Mouse (Mus musculus) thymus, adult 18-20 months (tissue): ENCODE results near the gene Mier1.
A peak's percentile ranks its signal among the peaks of the same experiment; 100 is the strongest.

Experiments used
- DNase-seq, 2 experiments: peaks; one replicate each; pipeline ENCODE4 v3.0.0; 2022; ENCODE audit warnings: mixed read lengths in 2 of 2

Mier1 gene

DNA sequence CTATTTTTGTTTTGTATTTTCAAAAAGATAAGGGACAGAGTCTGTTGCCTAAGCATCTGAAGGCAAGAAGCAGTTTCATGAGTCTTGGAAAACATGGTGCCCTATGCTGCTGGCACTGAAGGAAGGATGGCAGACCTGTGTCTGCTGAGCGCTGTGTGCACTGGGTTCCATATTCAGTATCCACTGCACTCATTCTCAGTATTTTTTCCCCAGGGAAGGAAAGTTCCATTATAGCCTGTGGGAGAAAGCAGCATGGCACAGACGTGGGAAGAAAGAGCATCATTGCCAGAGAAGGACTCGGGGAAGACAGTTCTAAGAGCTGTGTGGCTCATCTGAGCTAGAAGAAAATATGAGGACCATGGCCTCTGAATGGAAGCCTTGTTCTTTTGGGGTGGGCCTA is 57.1 kb downstream of the Mier1 start:
- no peak for DNase-seq

DNA sequence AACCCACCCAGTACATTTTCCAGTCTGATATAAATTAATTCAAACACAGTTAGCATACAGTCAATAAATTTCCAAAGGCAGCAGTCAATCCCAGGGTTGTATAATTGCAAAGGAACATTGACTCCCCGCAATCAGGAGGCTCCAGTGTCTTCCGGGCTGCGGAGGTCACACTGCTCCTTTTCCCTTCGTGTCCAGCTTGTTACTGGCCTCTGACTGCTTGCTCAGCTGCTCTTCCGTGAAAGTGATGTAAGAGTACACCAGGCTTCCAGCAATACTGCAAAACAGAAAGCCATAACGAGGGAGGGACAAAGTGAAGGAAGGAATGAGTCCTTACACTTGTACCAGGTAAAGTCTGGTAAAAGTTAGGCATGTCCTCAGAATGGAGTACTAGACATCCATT is 59.3 kb downstream of the Mier1 start:
- no peak for DNase-seq

DNA sequence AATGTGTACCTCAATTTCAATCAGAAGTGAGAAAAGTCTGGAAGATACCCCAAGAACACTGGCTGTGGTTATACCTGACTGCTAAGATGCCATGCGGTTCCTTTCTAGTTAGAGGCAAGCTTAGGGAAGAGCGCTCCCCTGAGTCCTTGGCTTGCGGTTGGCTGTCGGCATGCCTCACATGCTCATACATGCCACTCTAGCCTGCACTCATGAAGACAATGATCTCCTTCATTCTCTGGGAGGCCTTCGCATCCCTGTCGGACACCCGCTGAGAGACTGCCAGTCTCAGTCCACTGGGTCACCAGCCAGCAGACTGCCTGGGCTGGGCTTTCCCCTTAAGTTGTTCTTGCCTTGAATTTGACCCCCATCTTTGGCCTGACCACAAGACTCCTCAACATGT is 59.8 kb downstream of the Mier1 start:
- DNase-seq, result no peak

DNA sequence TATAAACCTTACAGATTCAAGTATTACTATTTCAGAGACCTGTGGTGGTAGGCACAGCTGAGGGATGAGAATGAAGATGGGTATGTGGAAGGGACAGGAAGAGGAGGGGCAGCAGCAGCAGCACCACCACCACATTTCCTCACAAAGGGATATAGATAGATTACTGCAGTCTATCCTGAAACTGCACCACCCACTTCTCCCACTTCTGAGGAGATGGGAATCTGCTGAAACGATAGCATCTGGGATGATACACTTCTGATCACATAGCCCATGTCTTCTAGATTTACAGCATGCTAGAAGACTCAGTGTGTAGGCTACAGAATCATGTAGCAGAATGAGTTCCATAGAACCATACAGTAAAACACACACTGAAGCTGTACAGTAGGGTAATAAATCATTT is 63.5 kb downstream of the Mier1 start:
- no peak for DNase-seq

DNA sequence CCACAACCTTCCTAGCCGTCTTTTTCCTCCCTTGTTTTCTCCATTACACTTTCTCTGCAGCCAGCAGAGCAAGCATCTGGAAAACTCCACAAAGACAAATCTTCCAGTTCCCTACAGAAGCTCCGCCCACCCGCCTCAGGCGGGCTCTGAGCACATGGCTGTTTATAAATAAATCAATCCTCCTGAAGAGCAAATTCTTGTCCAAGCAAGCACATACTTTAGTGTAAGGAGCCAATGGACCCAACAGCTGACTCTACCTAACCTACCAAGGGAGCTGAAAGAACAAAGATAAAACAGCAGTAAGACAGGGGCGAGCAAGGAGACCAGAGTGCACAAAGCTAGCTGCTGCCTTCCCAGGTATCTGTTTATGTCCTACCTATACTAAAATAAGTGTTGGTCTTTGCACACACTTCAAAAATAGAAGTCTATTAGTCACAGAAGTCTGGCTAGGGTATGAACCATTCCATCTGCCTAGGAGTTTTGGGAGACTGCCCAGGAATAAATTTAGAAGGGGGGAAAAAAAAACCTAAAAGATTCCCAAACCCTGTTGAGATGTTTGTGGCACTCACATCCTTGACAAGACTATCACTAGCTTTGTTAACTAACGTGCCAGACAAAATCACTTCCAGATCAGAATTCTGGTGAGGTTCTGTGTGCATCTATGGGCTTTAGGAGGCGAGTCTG is 64.6 kb downstream of the Mier1 start:
- DNase-seq, result no peak

DNA sequence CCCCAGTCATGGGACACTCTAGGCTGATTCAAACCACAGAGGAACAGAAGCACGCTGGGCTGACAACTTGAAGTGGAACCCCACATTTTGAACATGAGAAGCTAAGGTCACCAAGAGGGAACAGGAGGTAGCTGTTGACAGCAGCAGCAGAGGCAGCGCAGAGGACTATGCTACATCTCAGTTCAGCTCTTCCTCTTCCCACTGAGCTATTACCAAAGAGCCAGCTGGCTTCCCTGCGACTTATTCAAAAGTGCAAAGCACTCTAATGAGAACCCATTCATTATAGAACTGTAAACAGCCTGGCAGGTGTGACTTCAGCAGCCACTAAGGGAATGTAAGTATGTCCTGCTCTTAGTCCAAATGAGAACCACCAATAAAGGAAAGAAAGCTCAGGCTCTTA is 65.4 kb downstream of the Mier1 start:
- DNase-seq, result no peak

DNA sequence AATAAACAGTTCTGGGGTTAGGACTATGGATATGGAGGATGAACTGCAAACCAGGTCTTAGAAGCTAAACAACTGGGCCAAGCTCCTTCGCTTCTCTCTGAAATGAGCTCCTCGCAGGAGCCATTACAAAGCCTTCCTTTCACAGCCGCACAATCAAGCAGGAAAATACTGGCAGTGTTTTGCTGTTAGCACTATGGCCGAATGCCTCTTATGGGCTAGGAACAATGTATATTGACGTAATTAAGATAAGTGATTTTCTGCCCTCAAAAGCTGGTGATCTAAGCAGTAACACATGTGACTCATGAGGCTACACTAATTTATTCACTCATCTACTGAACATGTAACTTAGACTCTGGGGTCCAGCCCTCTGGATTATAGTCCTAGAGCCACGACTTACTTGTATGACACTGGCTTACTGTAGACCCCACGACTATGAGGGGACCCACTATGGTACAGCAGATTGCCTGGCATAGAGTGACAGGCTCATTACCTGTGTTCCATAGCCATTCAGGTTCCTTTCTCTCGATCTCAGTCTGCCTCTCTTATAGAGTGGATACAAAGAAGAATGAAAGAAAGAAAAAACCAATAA is 66.2 kb downstream of the Mier1 start:
- no peak for DNase-seq

DNA sequence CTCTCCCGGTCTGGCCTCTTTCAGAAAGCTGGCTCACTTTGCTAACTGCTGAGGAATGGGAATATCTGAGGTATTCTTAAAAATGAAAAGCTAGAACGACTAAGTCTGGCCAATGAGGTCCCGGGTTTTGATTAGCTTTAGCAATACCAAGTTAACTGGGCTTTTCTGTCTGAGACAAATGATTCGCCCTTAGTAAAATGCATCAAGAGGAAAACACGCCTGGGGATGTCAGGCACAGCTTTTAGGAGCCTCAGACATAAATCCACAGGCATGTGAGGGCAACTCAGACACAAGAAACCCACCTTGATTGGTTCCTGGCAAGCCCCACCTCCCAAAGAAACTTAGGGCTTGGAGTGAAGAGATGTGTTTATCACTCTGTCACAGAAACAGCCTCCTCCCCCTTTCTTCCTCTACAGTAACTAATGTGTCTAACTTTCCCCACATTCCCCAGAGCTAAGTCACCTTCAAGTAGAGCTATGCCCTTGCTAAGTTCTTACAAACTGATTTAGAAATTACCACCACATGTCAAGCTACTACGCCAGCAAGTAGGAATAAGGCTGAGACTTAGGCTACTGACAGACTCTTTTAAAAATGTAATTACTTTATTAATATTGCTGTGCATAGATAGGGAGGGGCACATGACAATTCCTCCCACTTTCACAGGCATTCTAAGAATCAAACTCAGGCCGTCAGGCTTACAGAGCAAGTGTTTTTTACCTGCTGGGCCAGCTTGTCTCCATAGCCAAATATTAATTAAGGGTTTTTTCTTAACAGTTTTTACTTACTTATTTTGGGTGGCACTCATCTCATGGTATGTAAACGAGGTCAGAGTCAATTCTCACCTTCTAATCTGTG is 74.8 kb downstream of the Mier1 start:
- DNase-seq, result no peak

DNA sequence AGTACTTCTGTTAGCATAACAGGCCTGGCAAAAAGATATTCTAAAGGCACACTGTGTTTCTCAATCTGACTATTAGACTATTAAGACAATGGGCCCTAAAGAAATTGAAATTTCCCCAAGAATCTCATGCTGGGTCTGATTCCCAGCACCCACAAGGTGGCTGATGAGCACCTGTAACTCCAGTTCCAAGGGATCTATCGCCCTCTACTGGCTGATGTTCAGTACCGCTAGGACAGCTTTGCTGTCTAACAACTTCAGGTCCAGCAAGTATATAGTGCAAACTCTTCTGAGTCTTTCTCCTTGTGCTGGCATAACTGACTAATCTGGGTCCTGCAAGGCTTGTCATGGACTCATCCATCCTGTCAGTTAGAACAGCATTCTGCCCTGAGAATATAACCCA is 78.2 kb downstream of the Mier1 start:
- no peak for DNase-seq

DNA sequence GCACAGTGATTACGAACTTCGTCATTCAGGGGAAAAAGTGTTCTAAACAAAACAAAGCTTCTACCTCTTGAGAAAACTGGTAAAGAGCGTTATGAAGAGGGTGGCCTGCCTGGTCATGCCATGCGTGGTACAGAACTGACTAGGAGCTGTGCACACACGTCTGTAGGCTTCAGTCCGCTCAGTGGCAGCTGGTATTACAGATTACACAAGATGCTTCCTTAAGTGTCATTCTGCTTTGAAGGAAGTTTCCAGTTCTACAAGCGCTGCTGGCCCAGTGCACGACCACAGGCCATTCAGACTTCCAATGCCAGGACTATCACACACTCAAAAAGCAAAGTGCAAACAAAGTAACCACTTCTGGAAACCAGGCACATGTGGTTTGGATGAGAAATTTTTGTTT is 83.2 kb downstream of the Mier1 start:
- DNase-seq, result no peak

DNA sequence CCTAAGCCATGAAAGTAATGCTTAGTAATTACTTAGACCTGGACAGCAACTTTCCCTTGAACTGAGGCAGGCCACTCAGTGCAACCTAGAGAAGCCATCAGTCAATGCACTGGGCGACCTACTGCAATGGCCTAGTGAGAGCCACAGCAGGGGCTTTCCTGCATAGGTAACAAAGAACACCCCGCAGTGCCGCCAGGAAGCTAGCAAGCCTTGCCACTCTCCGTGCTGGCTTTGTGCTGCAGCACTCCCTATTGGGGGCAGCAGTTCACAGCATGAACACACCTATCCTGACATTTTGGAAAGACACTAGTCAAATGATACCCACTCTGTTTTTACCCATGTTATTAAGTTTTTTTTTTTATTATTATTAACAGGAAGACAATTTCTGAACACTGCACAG is 84.9 kb downstream of the Mier1 start:
- no peak for DNase-seq

DNA sequence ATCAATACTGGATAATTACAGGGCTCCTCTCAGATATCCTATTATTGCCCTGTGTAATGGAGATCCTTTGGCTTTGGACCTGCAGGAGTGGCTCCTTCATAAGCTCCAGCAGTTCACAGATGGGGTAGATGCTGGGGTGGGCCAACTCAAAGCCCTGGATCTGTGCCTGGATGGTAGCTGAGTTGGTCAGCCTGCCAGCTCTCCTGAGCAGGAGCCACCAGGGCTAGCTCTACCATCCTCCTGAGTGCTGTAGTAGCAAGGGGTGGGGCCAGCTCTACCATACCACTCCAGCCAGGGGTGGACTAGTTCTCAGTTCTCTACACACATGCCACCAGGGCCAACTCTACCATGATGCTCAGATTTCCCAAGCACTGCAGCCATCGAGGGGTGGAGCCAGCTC is 85.9 kb downstream of the Mier1 start:
- DNase-seq, result no peak

DNA sequence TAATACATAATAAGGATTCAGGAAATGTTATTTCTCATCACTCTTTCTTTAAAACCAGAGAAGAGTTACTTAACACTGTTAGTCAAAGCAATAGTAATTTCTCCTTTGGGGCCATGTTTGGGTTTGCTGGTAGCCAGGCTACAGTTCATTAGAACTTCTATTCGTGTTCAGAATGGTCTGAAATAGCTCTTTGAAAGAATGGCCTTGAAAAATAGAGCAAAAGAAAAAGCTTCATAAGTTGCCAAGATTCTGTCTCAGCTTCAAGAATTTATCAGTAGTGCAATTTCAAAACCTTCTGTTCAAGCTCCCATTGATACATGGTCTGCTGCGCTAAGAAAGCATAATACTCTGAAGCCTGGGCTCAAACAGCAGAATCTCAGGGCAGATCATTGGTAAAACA is 89.5 kb downstream of the Mier1 start:
- DNase-seq, result no peak

DNA sequence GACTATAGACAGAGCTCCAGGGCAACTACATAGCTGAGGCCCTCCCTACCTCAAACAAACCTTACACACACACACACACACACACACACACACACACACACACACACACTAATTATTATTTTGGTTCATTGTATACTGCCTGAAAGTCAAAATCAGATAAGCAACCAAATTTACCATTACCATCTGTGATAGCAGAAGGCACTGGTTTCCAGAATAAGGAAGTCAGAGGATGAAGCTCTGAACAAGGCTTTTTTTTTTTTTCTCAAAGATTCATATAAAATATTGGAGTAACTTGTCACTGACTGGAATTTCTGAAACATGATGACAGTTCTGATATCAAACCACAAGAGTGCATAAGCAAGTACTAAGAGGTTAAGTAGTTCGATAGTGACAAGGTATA is 94.4 kb downstream of the Mier1 start:
- no peak for DNase-seq

DNA sequence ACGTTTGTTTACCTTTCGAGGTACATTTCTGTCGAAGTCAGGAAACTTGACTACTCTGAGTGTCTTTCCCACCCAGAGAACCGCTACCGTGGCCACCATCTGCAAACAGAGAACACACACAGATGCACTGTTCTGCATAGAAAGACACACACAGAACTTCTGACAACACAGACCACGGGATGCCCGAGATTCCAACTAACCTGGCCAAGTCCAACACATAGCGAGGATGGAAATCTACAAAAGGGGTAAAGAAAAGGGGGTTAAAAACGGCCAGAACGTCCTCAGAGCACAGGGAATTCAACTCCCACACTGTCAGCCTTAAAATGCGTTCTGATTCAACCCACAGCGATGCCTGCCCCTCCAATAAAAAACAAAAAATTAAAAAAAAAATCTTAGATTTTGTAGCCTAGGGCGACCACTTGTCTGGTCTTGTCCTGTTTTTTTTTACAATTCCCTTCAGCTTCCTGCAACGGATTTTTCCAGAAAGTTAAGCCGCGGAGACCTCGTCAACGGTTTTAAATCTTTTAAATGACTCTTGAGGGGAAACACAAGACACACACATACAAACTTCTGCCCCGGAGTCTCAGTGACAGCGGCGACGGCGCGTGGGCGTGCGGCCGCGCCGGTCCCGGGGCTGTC is 99.8 kb downstream of the Mier1 start:
- DNase-seq, result no peak

DNA sequence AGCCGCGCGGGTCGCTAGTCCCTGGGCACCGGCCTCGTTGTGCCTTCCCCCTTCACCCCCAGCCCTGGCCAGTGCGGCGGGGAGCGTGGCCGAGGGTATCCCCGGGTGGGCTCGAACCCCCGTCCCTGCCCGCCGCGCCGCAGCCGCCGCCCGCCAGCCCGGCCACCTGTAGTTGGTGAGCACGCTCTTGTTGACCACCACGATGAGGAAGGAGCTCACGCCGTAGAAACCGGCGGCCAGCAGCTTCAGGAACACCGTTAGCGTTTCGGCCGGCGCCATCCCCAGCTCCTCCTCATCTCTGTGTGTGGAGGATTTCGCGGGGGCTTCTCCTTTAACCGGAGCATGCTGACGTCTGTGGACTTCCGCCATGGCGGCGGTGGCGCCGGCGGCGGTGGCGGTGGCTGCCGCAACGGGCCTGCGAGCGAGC is 100.3 kb downstream of the Mier1 start:
- peak; percentile 61 to 76 for DNase-seq
